Mouse (Mus musculus) forebrain, embryonic 14.5 days (tissue): Measurements from ENCODE around the gene Stt3b. TPM values are rescaled to one million over a fixed set of nuclear protein-coding genes. Genes with fewer than 3 reads are reported as not detected.
A peak's percentile ranks its signal among the peaks of the same experiment; 100 is the strongest.

Source experiments
- ATAC-seq: fragments of 200-750 bp; cut with Nextera tagmentation; 2 replicates; pipeline ENCODE4 v1.8.0; 2017; ENCODE audit warnings: mild to moderate bottlenecking, moderate library complexity
- DNase-seq: peaks from one replicate; pipeline ENCODE4 v3.0.0-alpha.2; 2015; ENCODE audit warnings: low spot score
- H3K27ac ChIP-seq: fragments of 300-500 bp; sonication (generic); 2 replicates; pipeline ENCODE4 v1.5.1; 2014; ENCODE audit warnings: low read depth, mild to moderate bottlenecking, control low read depth, low read length, moderate library complexity
- H3K27me3 ChIP-seq: fragments of 300-500 bp; sonication (generic); replicated peaks from 2 replicates; pipeline ENCODE4 v1.6.1; 2014; ENCODE audit warnings: low read length, control low read depth, mixed read lengths; ENCODE audit not compliant: control insufficient read depth, insufficient read depth
- H3K36me3 ChIP-seq: fragments of 300-500 bp; sonication (generic); 2 replicates; pipeline ENCODE4 v1.6.1; 2014; ENCODE audit warnings: low read length, control low read depth; ENCODE audit not compliant: control insufficient read depth, insufficient read depth
- H3K4me1 ChIP-seq: fragments of 300-500 bp; sonication (generic); 2 replicates; pipeline ENCODE4 v1.6.1; 2014; ENCODE audit warnings: antibody characterized with exemption, low read length, control low read depth; ENCODE audit not compliant: control insufficient read depth, insufficient read depth
- H3K4me2 ChIP-seq: fragments of 300-500 bp; sonication (generic); 2 replicates; pipeline ENCODE4 v1.6.1; 2014; ENCODE audit warnings: mild to moderate bottlenecking, control low read depth, low read length
- H3K4me3 ChIP-seq: fragments of 300-500 bp; sonication (generic); 2 replicates; pipeline ENCODE4 v1.5.1; 2014; ENCODE audit warnings: low read depth, low read length, control low read depth
- H3K9ac ChIP-seq: fragments of 300-500 bp; sonication (generic); 2 replicates; pipeline ENCODE4 v1.6.1; 2014; ENCODE audit warnings: mild to moderate bottlenecking, low read length, control low read depth, moderate library complexity
- H3K9me3 ChIP-seq: fragments of 300-500 bp; sonication (generic); replicated peaks from 2 replicates; pipeline ENCODE4 v1.6.1; 2016; ENCODE audit warnings: low read length, control low read depth, mixed read lengths; ENCODE audit not compliant: control insufficient read depth
- WGBS: fragments of 180-500 bp; shearing (Covaris S2); extraction: QIAGEN DNeasy Blood & Tissue Kit; methylation state at CpG from one replicate; pipeline ENCODE4 v1.1.7; 2014; 5-methylcytosine and 5-hydroxymethylcytosine counted together
- polyA plus RNA-seq: library from polyadenylated mRNA; unstranded; fragments of >200 nt; fragmentation: Nextera tagmentation; extraction: Ambion mirVana; gene quantifications from 2 replicates; pipeline ENCODE4 v1.2.1, GENCODE M21; 2014

Stt3b gene
- polyA plus RNA-seq, 1 experiment from 2014 or later, result 74.8 TPM

- Histone ChIP-seq H3K4me1 (no peaks in the 10 kb centered on the region), H3K4me3 (no peak overlapping the region), H3K9me3 (no peaks in the 10 kb centered on the region), H3K27me3 (no peaks in the 10 kb centered on the region), H3K9ac (no peak overlapping the region), H3K4me2 (no peak overlapping the region), H3K27ac (no peak overlapping the region), H3K36me3 (no peaks in the 10 kb centered on the region)
- DNase-seq (no peak), ATAC-seq (no peak)
- WGBS, result 95% methylated on average over 7 of the region's 7 CpGs
Observed at GRCm38 (mm10) chr9:115221265-115221664, 89.0 kb downstream of the Stt3b start.

GRCm38 (mm10) chr9:115220466-115220865 lies 89.8 kb downstream of the Stt3b start:
- Histone ChIP-seq H3K27ac (no peak overlapping the region), H3K9me3 (no peaks in the 10 kb centered on the region)

GRCm38 (mm10) chr9:115217984-115218383 lies 92.2 kb downstream of the Stt3b start:
- Histone ChIP-seq H3K4me3 (no peak overlapping the region), H3K9ac (no peak overlapping the region), H3K36me3 (no peaks in the 10 kb centered on the region), H3K4me1 (no peaks in the 10 kb centered on the region), H3K27me3 (no peaks in the 10 kb centered on the region), H3K4me2 (no peak overlapping the region), H3K9me3 (no peaks in the 10 kb centered on the region), H3K27ac (no peak overlapping the region)
- ATAC-seq, result no peak
- 25% methylated on average over 9 of the region's 9 CpGs for WGBS
- DNase-seq, result no peak

More at GRCm38 (mm10) chr9:115220466-115220865, 89.8 kb downstream of the Stt3b start:
- Histone ChIP-seq H3K36me3 (no peaks in the 10 kb centered on the region), H3K27me3 (no peaks in the 10 kb centered on the region), H3K4me1 (no peaks in the 10 kb centered on the region), H3K9ac (no peak overlapping the region), H3K4me2 (no peak overlapping the region), H3K4me3 (no peak overlapping the region)
- no peak for ATAC-seq
- DNase-seq, result no peak
- 78% methylated on average over 7 of the region's 7 CpGs for WGBS

GRCm38 (mm10) chr9:115215830-115216701 lies 94.2 kb downstream of the Stt3b start:
- H3K4me2 ChIP-seq, result no peak overlapping the region
- no peak overlapping the region for H3K4me3 ChIP-seq
- H3K4me1 ChIP-seq, result no peaks in the 10 kb centered on the region
- WGBS, result 26% methylated on average over 21 of the region's 21 CpGs
- no peaks in the 10 kb centered on the region for H3K9me3 ChIP-seq
- DNase-seq, result peak; percentile 10
- H3K27ac ChIP-seq, result no peak overlapping the region
- H3K9ac ChIP-seq, result no peak overlapping the region
- peak; percentile 29; the same call in 1 of the 2 replicates for ATAC-seq
- no peaks in the 10 kb centered on the region for H3K27me3 ChIP-seq
- H3K36me3 ChIP-seq, result no peaks in the 10 kb centered on the region

GRCm38 (mm10) chr9:115214572-115215571 lies 95.3 kb downstream of the Stt3b start:
- DNase-seq (no peak), ATAC-seq (no peak)
- H3K4me3 ChIP-seq, result no peak overlapping the region
- no peaks in the 10 kb centered on the region for H3K27me3 ChIP-seq
- no peaks in the 10 kb centered on the region for H3K4me1 ChIP-seq
- 36% methylated on average over 7 of the region's 7 CpGs for WGBS
- no peak overlapping the region for H3K4me2 ChIP-seq
- no peaks in the 10 kb centered on the region for H3K36me3 ChIP-seq
- no peak overlapping the region for H3K27ac ChIP-seq
- no peak overlapping the region for H3K9ac ChIP-seq
- H3K9me3 ChIP-seq, result no peaks in the 10 kb centered on the region

- Histone ChIP-seq H3K9me3 (no peaks in the 10 kb centered on the region), H3K9ac (no peak overlapping the region), H3K36me3 (no peaks in the 10 kb centered on the region), H3K4me3 (no peak overlapping the region), H3K27ac (no peak overlapping the region), H3K4me2 (no peak overlapping the region), H3K27me3 (no peaks in the 10 kb centered on the region), H3K4me1 (no peaks in the 10 kb centered on the region)
- DNase-seq (no peak), ATAC-seq (no peak)
- WGBS, result 87% methylated on average over 5 of the region's 5 CpGs
Observed at GRCm38 (mm10) chr9:115213755-115214264, 96.4 kb downstream of the Stt3b start.

GRCm38 (mm10) chr9:115210535-115210934 lies 99.7 kb downstream of the Stt3b start:
- H3K4me1 ChIP-seq, result no peaks in the 10 kb centered on the region
- no peaks in the 10 kb centered on the region for H3K9me3 ChIP-seq
- WGBS, result 87% methylated on average over 12 of the region's 12 CpGs
- ATAC-seq (no peak), DNase-seq (no peak)
- H3K36me3 ChIP-seq, result no peaks in the 10 kb centered on the region
- H3K9ac ChIP-seq, result no peak overlapping the region
- no peaks in the 10 kb centered on the region for H3K27me3 ChIP-seq
- no peak overlapping the region for H3K4me2 ChIP-seq
- H3K27ac ChIP-seq, result no peak overlapping the region
- H3K4me3 ChIP-seq, result no peak overlapping the region

- no peaks in the 10 kb centered on the region for H3K27me3 ChIP-seq
- no peak overlapping the region for H3K27ac ChIP-seq
- no peak overlapping the region for H3K4me3 ChIP-seq
- ATAC-seq (no peak), DNase-seq (no peak)
- no peaks in the 10 kb centered on the region for H3K9me3 ChIP-seq
- H3K36me3 ChIP-seq, result no peaks in the 10 kb centered on the region
- no peak overlapping the region for H3K9ac ChIP-seq
- H3K4me1 ChIP-seq, result no peaks in the 10 kb centered on the region
- H3K4me2 ChIP-seq, result no peak overlapping the region
- 87% methylated on average over 7 of the region's 7 CpGs for WGBS
Observed at GRCm38 (mm10) chr9:115209737-115210136, 100.5 kb downstream of the Stt3b start.
